Mouse (Mus musculus): ENCODE data around the gene Pex6. TPM values are rescaled to one million over a fixed set of nuclear protein-coding genes. Genes with fewer than 3 reads are reported as not detected.

The Pex6 gene
- polyA plus RNA-seq, 1 experiment from 2014 or later: 21.1 TPM

GRCm38 (mm10) chr17:46725731-46726645 is 14.7 kb downstream of the Pex6 start:
- H3K27me3 ChIP-seq (replicated peaks): peaks cover 26% of the 10 kb centered on the region
- H3K9me3 ChIP-seq (replicated peaks): no peaks in the 10 kb centered on the region
- WGBS (ENCODE audit: insufficient replicate concordance): 81% methylated on average over 26 of the region's 26 CpGs
- H3K9ac ChIP-seq: no peak overlapping the region
- peaks cover 20% of the 10 kb centered on the region for H3K4me1 ChIP-seq
- H3K4me3 ChIP-seq: no peak overlapping the region
- no peak overlapping the region for H3K4me2 ChIP-seq
- no peak overlapping the region for H3K27ac ChIP-seq
- 0 out of 2 replicates have a peak, but pooled peaks have one; percentile 22 for ATAC-seq
- peaks cover 51% of the 10 kb centered on the region for H3K36me3 ChIP-seq

- Histone ChIP-seq H3K4me3 (no peak overlapping the region), H3K4me1 (peaks cover 20% of the 10 kb centered on the region), H3K9ac (no peak overlapping the region), H3K36me3 (peaks cover 42% of the 10 kb centered on the region), H3K4me2 (no peak overlapping the region), H3K27me3 (replicated peaks) (peaks cover 26% of the 10 kb centered on the region), H3K27ac (no peak overlapping the region), H3K9me3 (replicated peaks) (no peaks in the 10 kb centered on the region)
- 84% methylated on average over 11 of the region's 11 CpGs for WGBS (ENCODE audit: insufficient replicate concordance)
- no peak for ATAC-seq
Observed at GRCm38 (mm10) chr17:46727271-46727670, 16.0 kb downstream of the Pex6 start.

GRCm38 (mm10) chr17:46728021-46728420 is 16.8 kb downstream of the Pex6 start:
- Histone ChIP-seq H3K9ac (no peak overlapping the region), H3K4me2 (no peak overlapping the region), H3K36me3 (peaks cover 35% of the 10 kb centered on the region), H3K9me3 (replicated peaks) (no peaks in the 10 kb centered on the region), H3K27ac (no peak overlapping the region), H3K4me1 (peaks cover 20% of the 10 kb centered on the region), H3K4me3 (no peak overlapping the region), H3K27me3 (replicated peaks) (peaks cover 26% of the 10 kb centered on the region)
- 32% methylated on average over 6 of the region's 6 CpGs for WGBS (ENCODE audit: insufficient replicate concordance)
- no peak for ATAC-seq

DNA sequence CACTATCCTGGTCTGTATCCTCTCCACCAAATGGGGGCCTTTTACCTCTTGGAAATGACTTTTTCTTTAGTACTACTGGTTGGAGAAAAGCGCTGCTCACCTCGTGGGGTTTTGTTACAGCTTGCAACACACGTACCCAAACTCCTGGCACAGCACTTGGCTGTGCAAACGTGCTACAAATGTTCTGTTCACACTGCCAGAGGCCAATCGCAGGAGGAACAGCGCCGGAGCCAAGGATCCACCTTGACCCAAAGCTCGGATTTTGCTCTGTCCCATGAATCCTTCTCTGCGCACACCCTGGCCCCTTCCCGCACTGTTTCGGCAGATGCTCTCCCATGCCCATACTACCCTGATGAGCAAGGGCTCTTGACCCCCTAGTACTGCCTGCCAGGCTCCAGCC is 17.2 kb downstream of the Pex6 start:
- H3K4me2 ChIP-seq: peak overlapping the region; percentile 46
- H3K36me3 ChIP-seq: peaks cover 30% of the 10 kb centered on the region
- no peak for ATAC-seq
- peaks cover 26% of the 10 kb centered on the region for H3K27me3 ChIP-seq (replicated peaks)
- H3K27ac ChIP-seq: no peak overlapping the region
- H3K4me3 ChIP-seq: 0 out of 2 replicates have a peak overlapping the region, but pooled peaks have one; percentile 24
- WGBS (ENCODE audit: insufficient replicate concordance): 43% methylated on average over 11 of the region's 11 CpGs
- H3K9me3 ChIP-seq (replicated peaks): no peaks in the 10 kb centered on the region
- peaks cover 20% of the 10 kb centered on the region for H3K4me1 ChIP-seq
- H3K9ac ChIP-seq: peak overlapping the region; percentile 27; the same call in 1 of the 2 replicates

DNA sequence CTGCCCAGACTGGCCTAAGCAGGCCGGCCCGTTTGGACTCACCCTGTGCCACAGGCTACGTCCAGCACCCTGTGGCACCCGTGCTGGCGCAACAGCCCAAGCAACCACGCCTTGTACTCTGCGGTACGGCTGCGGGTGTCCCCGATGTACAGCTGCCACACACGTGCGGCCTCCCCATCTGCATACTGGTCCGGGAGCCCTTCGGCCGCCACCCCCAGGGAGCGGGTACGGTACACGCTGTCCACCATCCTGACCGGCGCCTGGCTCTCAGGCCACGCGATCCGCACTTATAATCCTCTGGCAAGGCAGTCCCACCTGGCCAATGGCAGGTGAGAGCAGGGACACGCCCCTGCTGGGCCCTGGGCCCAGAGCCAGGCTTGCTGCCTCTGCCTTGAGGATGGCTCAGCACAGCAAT is 17.6 kb downstream of the Pex6 start, which contains the start of gene Gnmt:
Gene Gnmt, minus strand, starts transcription at position 265 of the 415 bp plus-strand sequence.
- Histone ChIP-seq H3K9me3 (replicated peaks) (no peaks in the 10 kb centered on the region), H3K4me3 (0 out of 2 replicates have a peak within 1 kb of the TSS, but pooled peaks have one; percentile 24), H3K9ac (peak within 1 kb of the TSS; percentile 27; the same call in 1 of the 2 replicates), H3K36me3 (peaks cover 26% of the 10 kb centered on the region), H3K4me1 (peaks cover 23% of the 10 kb centered on the region), H3K27me3 (replicated peaks) (peaks cover 26% of the 10 kb centered on the region), H3K27ac (no peak within 1 kb of the TSS), H3K4me2 (peak within 1 kb of the TSS; percentile 46)
- 33% methylated on average over 24 of the region's 24 CpGs for WGBS (ENCODE audit: insufficient replicate concordance)
- peak; percentile 53 for ATAC-seq

DNA sequence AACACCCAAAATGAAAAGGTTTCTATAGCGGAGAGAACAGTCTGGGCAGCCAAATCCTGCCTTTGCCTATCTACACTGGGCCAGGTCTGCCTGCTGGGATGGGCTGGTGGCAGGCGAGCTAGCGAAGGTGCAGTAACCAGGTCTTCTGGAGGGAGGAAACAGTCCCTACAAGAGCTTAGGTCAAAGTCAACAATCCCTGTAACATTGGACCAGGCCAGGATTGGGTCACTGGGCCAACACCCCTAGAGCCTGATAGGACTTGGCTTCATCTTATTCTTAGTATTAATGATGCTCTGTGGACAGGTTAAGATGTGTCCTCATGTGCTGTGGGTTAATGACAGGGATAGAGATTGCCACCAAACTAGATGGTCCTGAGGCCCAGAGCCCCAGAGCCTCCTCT is 22.8 kb downstream of the Pex6 start:
- Histone ChIP-seq H3K9ac (no peak overlapping the region), H3K36me3 (peaks cover 24% of the 10 kb centered on the region), H3K4me3 (no peak overlapping the region), H3K4me2 (no peak overlapping the region), H3K27ac (0 out of 2 replicates have a peak overlapping the region, but pooled peaks have one; percentile 12), H3K9me3 (replicated peaks) (no peaks in the 10 kb centered on the region), H3K4me1 (0 out of 2 replicates have a peak, but pooled peaks cover 6% of the 10 kb centered on the region), H3K27me3 (replicated peaks) (peaks cover 14% of the 10 kb centered on the region)
- 75% methylated on average over 3 of the region's 3 CpGs for WGBS (ENCODE audit: insufficient replicate concordance)
- peak; percentile 6; the same call in 1 of the 2 replicates for ATAC-seq

GRCm38 (mm10) chr17:46735287-46735686 is 24.0 kb downstream of the Pex6 start:
- H3K4me3 ChIP-seq: no peak overlapping the region
- H3K9me3 ChIP-seq (replicated peaks): no peaks in the 10 kb centered on the region
- 0 out of 2 replicates have a peak overlapping the region, but pooled peaks have one; percentile 42 for H3K27ac ChIP-seq
- H3K36me3 ChIP-seq: peaks cover 25% of the 10 kb centered on the region
- peaks cover 1% of the 10 kb centered on the region; the same call in 1 of the 2 replicates for H3K27me3 ChIP-seq (replicated peaks)
- H3K9ac ChIP-seq: no peak overlapping the region
- 0 out of 2 replicates have a peak, but pooled peaks cover 6% of the 10 kb centered on the region for H3K4me1 ChIP-seq
- WGBS (ENCODE audit: insufficient replicate concordance): 76% methylated on average over 7 of the region's 7 CpGs
- peak; percentile 50; the same call in 1 of the 2 replicates for ATAC-seq
- no peak overlapping the region for H3K4me2 ChIP-seq

DNA sequence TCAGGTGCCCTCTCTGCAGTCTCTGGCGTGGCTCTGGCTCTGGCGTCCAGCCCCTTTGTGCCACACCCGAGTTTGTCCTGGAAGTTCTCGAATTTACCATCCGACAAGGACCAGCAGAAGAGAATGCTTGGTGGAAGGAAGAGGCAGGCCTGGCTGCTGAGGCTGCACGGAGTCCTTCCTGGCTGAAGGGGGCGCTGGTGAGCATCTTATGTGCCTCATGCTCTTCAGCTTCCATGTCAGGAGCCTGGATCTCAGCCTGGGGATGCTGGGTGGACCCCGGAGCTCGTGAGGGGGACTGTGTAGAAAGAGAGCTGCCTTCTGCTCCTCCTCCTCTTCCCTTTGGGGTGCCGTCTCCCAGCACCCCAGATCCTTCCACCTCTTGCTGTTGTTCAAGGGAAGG is 24.9 kb downstream of the Pex6 start:
- Histone ChIP-seq H3K9me3 (replicated peaks) (no peaks in the 10 kb centered on the region), H3K4me1 (peaks cover 8% of the 10 kb centered on the region), H3K4me3 (no peak overlapping the region), H3K27ac (peak overlapping the region; percentile 46; the same call in 1 of the 2 replicates), H3K4me2 (no peak overlapping the region), H3K27me3 (replicated peaks) (no peaks in the 10 kb centered on the region), H3K9ac (no peak overlapping the region), H3K36me3 (peaks cover 27% of the 10 kb centered on the region)
- ATAC-seq: peak; percentile 28; the same call in 1 of the 2 replicates
- 47% methylated on average over 9 of the region's 10 CpGs for WGBS (ENCODE audit: insufficient replicate concordance)

DNA sequence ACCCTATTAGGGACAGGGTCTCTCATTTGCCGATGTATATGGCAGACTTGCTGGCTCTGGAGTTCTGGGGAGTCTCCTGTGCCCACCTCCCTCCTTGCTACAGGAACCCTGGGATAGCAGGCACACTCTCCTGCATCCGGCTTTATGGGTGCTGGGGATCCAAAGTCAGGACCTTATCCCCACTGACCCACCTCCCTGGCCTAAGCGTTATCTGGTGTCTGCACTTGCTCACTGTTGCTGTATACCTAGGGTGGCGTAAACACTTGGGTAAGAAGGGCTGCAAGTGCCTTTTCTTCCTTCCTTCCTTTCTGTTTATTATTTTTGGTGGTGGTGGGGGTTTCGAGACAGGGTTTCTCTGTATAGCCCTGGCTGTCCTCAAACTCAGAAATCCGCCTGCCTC is 30.0 kb downstream of the Pex6 start:
- Histone ChIP-seq H3K9me3 (replicated peaks) (no peaks in the 10 kb centered on the region), H3K27ac (peak overlapping the region; percentile 78), H3K9ac (0 out of 2 replicates have a peak overlapping the region, but pooled peaks have one; percentile 9), H3K4me2 (peak overlapping the region; percentile 27), H3K4me1 (peaks cover 20% of the 10 kb centered on the region), H3K27me3 (replicated peaks) (no peaks in the 10 kb centered on the region), H3K4me3 (no peak overlapping the region), H3K36me3 (peaks cover 62% of the 10 kb centered on the region)
- peak; percentile 92 for ATAC-seq
- 63% methylated on average over 6 of the region's 6 CpGs for WGBS (ENCODE audit: insufficient replicate concordance)

DNA sequence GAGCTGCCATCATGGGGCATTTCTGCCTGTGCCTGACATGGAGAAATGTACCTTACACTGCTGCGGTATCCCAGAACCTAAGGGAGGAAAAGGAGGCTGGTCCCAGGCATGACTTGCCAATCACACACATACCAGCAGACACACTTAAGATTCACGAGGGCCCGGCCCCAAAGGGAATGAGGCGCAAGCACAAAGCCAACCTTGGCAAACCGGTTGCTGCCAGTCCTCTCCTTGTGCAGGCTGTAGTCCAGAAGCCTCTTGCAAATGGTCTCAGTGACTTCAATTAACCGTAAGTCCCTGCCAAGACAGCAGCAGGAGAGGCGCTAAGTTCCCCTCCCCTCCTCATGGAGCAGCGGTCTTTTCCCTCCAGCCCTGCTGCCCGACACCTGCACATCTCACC is 31.7 kb downstream of the Pex6 start:
- 91% methylated on average over 9 of the region's 9 CpGs for WGBS (ENCODE audit: insufficient replicate concordance)
- H3K4me3 ChIP-seq: no peak overlapping the region
- H3K27me3 ChIP-seq (replicated peaks): no peaks in the 10 kb centered on the region
- H3K4me1 ChIP-seq: peaks cover 24% of the 10 kb centered on the region
- ATAC-seq: no peak
- no peak overlapping the region for H3K27ac ChIP-seq
- no peak overlapping the region for H3K9ac ChIP-seq
- H3K4me2 ChIP-seq: no peak overlapping the region
- peaks cover 69% of the 10 kb centered on the region for H3K36me3 ChIP-seq
- no peaks in the 10 kb centered on the region for H3K9me3 ChIP-seq (replicated peaks)

- Histone ChIP-seq H3K9me3 (replicated peaks) (no peaks in the 10 kb centered on the region), H3K4me1 (peaks cover 41% of the 10 kb centered on the region), H3K27ac (no peak overlapping the region; the same call in 1 of the 2 replicates), H3K27me3 (replicated peaks) (no peaks in the 10 kb centered on the region), H3K36me3 (peaks cover 78% of the 10 kb centered on the region), H3K9ac (no peak overlapping the region), H3K4me3 (no peak overlapping the region), H3K4me2 (no peak overlapping the region)
- 79% methylated on average over 2 of the region's 2 CpGs for WGBS (ENCODE audit: insufficient replicate concordance)
- ATAC-seq: no peak
Observed at GRCm38 (mm10) chr17:46745506-46745905, 34.2 kb downstream of the Pex6 start.

DNA sequence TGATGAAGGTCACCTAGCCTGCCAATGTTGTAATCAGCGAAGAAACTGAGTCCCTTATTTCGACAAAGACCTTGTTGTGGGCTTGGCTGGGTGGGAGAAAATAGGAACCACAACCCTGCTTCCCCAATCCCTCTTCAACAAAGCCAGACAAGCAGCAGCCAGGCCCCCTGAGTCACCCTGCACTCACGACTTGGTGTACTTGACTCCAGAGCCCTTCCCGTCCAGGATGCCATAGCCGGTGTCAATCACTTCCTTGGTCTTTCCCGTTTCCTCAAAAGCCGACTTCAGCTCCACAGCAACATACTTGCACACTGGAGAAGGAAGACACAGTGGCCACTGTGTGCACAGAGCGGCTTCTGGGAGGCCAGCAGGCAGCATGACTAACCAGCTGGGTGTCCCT is 36.0 kb downstream of the Pex6 start:
- Histone ChIP-seq H3K4me1 (peaks cover 41% of the 10 kb centered on the region), H3K27me3 (replicated peaks) (no peaks in the 10 kb centered on the region), H3K36me3 (peaks cover 67% of the 10 kb centered on the region), H3K9me3 (replicated peaks) (no peaks in the 10 kb centered on the region), H3K9ac (no peak overlapping the region), H3K4me3 (no peak overlapping the region), H3K27ac (no peak overlapping the region), H3K4me2 (no peak overlapping the region)
- no peak for ATAC-seq
- 71% methylated on average over 8 of the region's 8 CpGs for WGBS (ENCODE audit: insufficient replicate concordance)
